Mouse (Mus musculus) frontal cortex, adult 2 months (tissue): ENCODE data around the gene Hist1h3a. TPM values are rescaled to one million over a fixed set of nuclear protein-coding genes. Genes with fewer than 3 reads are reported as not detected.

ENCODE experiments used
- DNase-seq, 2 experiments: peaks; one replicate each; pipeline ENCODE4 v3.0.0; 2022; ENCODE audit warnings: low spot score in 1 of 2; ENCODE audit errors: extremely low spot score in 1 of 2
- polyA plus RNA-seq: library from polyadenylated mRNA; depleted of rRNA; stranded (reverse); fragments of >200 nt; gene quantifications from 2 replicates; pipeline ENCODE4 v1.2.3, GENCODE M21; 2012

Hist1h3a gene
- polyA plus RNA-seq, 1 experiment, result 1.2 TPM

- no peak for DNase-seq
Measured at GRCm38 (mm10) chr13:23759916-23760239, 2.3 kb downstream of the Hist1h3a start.

- no peak for DNase-seq
Measured at GRCm38 (mm10) chr13:23759251-23759771, 2.9 kb downstream of the Hist1h3a start.

- no peak for DNase-seq
Measured at GRCm38 (mm10) chr13:23757921-23758320, 4.3 kb downstream of the Hist1h3a start.

GRCm38 (mm10) chr13:23757211-23757773 is 4.9 kb downstream of the Hist1h3a start:
- no peak for DNase-seq

GRCm38 (mm10) chr13:23756790-23757189 is 5.4 kb downstream of the Hist1h3a start, which contains the start of gene Hist1h4b:
Gene Hist1h4b, plus strand, starts transcription at chr13:23757013.
- peak; percentile 96 to 97 for DNase-seq

- DNase-seq, result no peak
Measured at GRCm38 (mm10) chr13:23755000-23755399, 7.2 kb downstream of the Hist1h3a start.

- no peak for DNase-seq
Measured at GRCm38 (mm10) chr13:23753314-23754078, 8.7 kb downstream of the Hist1h3a start.

GRCm38 (mm10) chr13:23752742-23753172 is 9.4 kb downstream of the Hist1h3a start:
- no peak for DNase-seq

- peak; percentile 92 to 98 for DNase-seq
Measured at GRCm38 (mm10) chr13:23752067-23752741, 10.0 kb downstream of the Hist1h3a start, which contains the start of gene Hist1h3b. Gene Hist1h3b, plus strand, starts transcription at chr13:23752267.

- no peak for DNase-seq
Measured at GRCm38 (mm10) chr13:23751478-23751956, 10.7 kb downstream of the Hist1h3a start.

- peak in 1 of 2 experiments; percentile 78 for DNase-seq
Measured at GRCm38 (mm10) chr13:23750839-23751477, 11.2 kb downstream of the Hist1h3a start, which contains the start of gene Hist1h2ab. Gene Hist1h2ab, plus strand, starts transcription at chr13:23751126.

- no peak for DNase-seq
Measured at GRCm38 (mm10) chr13:23749563-23750121, 12.5 kb downstream of the Hist1h3a start.

- DNase-seq, result no peak
Measured at GRCm38 (mm10) chr13:23747892-23748288, 14.3 kb downstream of the Hist1h3a start.

GRCm38 (mm10) chr13:23747081-23747891 is 14.9 kb downstream of the Hist1h3a start:
- no peak for DNase-seq

- DNase-seq, result peak; percentile 91 to 92
Measured at GRCm38 (mm10) chr13:23746201-23747080, 15.7 kb downstream of the Hist1h3a start, which contains the start of gene Hist1h2bb. Gene Hist1h2bb, plus strand, starts transcription at chr13:23746734.

- peak; percentile 75 to 93 for DNase-seq
Measured at GRCm38 (mm10) chr13:23745381-23746161, 16.6 kb downstream of the Hist1h3a start, which contains the start of gene Hist1h3c. Gene Hist1h3c, minus strand, starts transcription at chr13:23745602.
